Mouse (Mus musculus): ENCODE data around the gene Ppcdc. TPM values are rescaled to one million over a fixed set of nuclear protein-coding genes. Genes with fewer than 3 reads are reported as not detected.

Ppcdc gene
- polyA plus RNA-seq (2017; shearing (Covaris generic)): 185 TPM

DNA sequence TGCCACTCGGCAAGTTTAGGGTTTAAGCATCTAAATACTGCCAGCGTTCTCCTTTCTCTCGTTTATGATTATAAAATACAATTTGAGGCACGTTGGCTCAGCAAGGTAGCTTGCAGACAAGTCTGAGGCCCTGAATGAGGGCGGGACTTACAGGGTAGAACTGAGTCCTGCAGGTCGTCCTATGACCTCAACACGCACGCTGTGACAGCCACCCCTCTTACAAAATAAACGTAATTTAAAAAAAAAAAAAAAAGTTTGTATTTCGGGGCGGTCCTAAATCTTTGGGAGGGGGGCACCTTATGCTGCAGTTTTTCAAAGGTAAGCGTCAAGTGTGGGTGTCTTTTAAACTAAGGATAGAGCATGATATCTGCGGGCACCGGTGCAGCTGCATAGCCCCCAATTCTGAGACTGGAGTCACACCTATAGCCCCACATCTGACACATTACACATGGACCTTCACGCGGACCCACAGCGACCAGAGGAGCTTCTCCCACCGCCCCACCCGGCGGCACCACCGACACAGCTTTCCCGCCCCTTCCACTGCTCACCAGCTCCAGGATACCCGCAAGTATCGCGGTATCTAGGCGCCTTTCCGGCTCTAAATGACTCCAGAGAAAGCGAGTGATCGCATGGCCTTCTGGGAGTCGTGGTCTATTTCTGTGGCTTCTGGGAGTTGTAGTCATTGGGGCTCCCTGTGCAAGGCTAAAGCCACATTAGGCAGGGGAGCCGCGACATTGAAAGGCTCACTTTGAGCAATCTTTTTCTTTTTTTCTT, at the start of gene Ppcdc:
TSS of gene Ppcdc (minus strand) at position 603 of the 774 bp plus-strand sequence.

DNA sequence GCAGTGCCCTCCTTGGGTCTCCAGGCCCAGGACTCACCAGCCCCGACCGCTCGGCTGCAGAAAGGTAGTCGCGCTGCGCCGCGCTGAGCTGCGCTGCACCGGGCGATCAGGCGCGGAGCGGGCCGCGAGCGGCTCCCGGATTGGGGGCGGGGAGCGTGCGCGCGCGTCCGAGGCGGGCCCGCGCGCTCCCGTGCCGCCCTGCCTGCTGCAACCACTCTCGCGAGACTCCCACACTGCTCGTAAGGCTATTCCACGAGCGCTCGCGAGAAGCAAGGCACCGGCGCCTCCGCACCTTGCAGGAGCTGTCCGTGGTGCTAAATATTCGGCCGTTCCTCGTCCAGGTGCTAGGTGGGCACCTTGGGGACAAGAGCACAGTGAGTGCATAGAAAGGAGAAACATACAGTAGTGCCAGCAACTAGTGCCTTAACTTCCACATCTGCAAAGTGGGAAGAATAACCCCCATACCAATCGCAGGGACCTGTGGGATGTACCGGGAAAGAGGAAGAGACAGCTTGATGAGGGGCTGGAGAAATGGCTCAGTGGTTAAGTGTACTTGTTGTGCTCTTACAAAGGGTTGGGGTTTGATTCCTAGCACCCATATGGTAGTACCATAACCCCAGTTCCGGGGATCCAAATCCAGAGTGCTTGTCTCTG, 28.1 kb upstream of the Ppcdc start, which contains the start of gene Scamp5:
TSS of gene Scamp5 (minus strand) at position 165 of the 654 bp plus-strand sequence.

Other genes starting within 250 kb of the Ppcdc start
- not detected for gene Trcg1, start 203.6 kb downstream of the Ppcdc start, polyA plus RNA-seq (2017; shearing (Covaris generic))
- gene 1700017B05Rik, start 177.5 kb downstream of the Ppcdc start, polyA plus RNA-seq (2017; shearing (Covaris generic)): 47.7 TPM
- gene Scamp5, start 27.9 kb upstream of the Ppcdc start, polyA plus RNA-seq (2017; shearing (Covaris generic)): 0.73 TPM
- gene Rpp25, start 63.9 kb upstream of the Ppcdc start, polyA plus RNA-seq (2017; shearing (Covaris generic)): not detected
- 235 TPM for gene Cox5a, start 81.2 kb upstream of the Ppcdc start, polyA plus RNA-seq (2017; shearing (Covaris generic))
- gene Fam219b, start 97.4 kb upstream of the Ppcdc start, polyA plus RNA-seq (2017; shearing (Covaris generic)): 16.4 TPM
- 22.8 TPM for gene Mpi, start 112.6 kb upstream of the Ppcdc start, polyA plus RNA-seq (2017; shearing (Covaris generic))
- gene Scamp2, start 120.8 kb upstream of the Ppcdc start, polyA plus RNA-seq (2017; shearing (Covaris generic)): 121 TPM
- 98.6 TPM for gene Ulk3, start 149.3 kb upstream of the Ppcdc start, polyA plus RNA-seq (2017; shearing (Covaris generic))
- gene Cplx3, start 166.2 kb upstream of the Ppcdc start, polyA plus RNA-seq (2017; shearing (Covaris generic)): not detected
- 0.20 TPM for gene Lman1l, start 180.7 kb upstream of the Ppcdc start, polyA plus RNA-seq (2017; shearing (Covaris generic))
- 193 TPM for gene Csk, start 213.5 kb upstream of the Ppcdc start, polyA plus RNA-seq (2017; shearing (Covaris generic))
- gene Cyp1a2, start 243.6 kb upstream of the Ppcdc start, polyA plus RNA-seq (2017; shearing (Covaris generic)): not detected
- 1.0 TPM for gene Cyp1a1, start 247.8 kb upstream of the Ppcdc start, polyA plus RNA-seq (2017; shearing (Covaris generic))